12 mouse cellular contexts compared by ENCODE assay signal in genomic region chr15:79527991-79528639, GRCm38 (mm10). TPM values are rescaled to one million over a fixed set of nuclear protein-coding genes. Genes with fewer than 3 reads are reported as not detected.
A peak's percentile ranks its signal among the peaks of the same experiment; 100 is the strongest.
DNase-seq lines count a peak whose midpoint lies in the region; ATAC-seq and TF ChIP-seq lines count a peak whose summit lies in the region.
"Had no signal": no experiment of that assay in that cellular context is flagged by ENCODE, and none has a peak within 500 bp of the region (broad histone marks: within the 10 kb centered on the region; RNA-seq: fewer than 3 reads in every experiment).

No protein-coding gene starts in this region.

- H3K4me3 ChIP-seq in hindbrain, embryonic 12.5 days: no peak overlapping the region
- H3K4me3 ChIP-seq in hindbrain, embryonic 16.5 days (ENCODE audit: low read length): no peak overlapping the region
- no peak overlapping the region for H3K4me3 ChIP-seq in lung, embryonic 14.5 days (ENCODE audit: low read depth, low read length)
- H3K4me3 ChIP-seq: neural tube, embryonic 13.5 days had no signal

- no peak overlapping the region for H3K9ac ChIP-seq in hindbrain, embryonic 12.5 days
- H3K9ac ChIP-seq in hindbrain, embryonic 16.5 days (ENCODE audit: low read depth, low read length): no peak overlapping the region
- no peak overlapping the region for H3K9ac ChIP-seq in lung, embryonic 14.5 days
- H3K9ac ChIP-seq: neural tube, embryonic 13.5 days had no signal

- H3K4me1 ChIP-seq in hindbrain, embryonic 12.5 days: no peaks in the 10 kb centered on the region
- H3K4me1 ChIP-seq in hindbrain, embryonic 16.5 days (ENCODE audit: control insufficient read depth, insufficient read depth, low read depth, low read length): no peaks in the 10 kb centered on the region
- H3K4me1 ChIP-seq in lung, embryonic 14.5 days (ENCODE audit: insufficient read depth): no peaks in the 10 kb centered on the region
- H3K4me1 ChIP-seq: neural tube, embryonic 13.5 days had no signal

- H3K27ac ChIP-seq in hindbrain, embryonic 12.5 days: peak overlapping the region; percentile 23; the same call in 1 of the 2 replicates
- no peak overlapping the region for H3K27ac ChIP-seq in hindbrain, embryonic 16.5 days (ENCODE audit: low read depth, low read length)
- no peak overlapping the region for H3K27ac ChIP-seq in lung, embryonic 14.5 days (ENCODE audit: low read depth)
- H3K27ac ChIP-seq: neural tube, embryonic 13.5 days had no signal

- no peaks in the 10 kb centered on the region for H3K27me3 ChIP-seq in hindbrain, embryonic 12.5 days
- no peaks in the 10 kb centered on the region for H3K27me3 ChIP-seq in hindbrain, embryonic 16.5 days (replicated peaks; ENCODE audit: control insufficient read depth, insufficient read depth, low read length)
- H3K27me3 ChIP-seq in lung, embryonic 14.5 days (ENCODE audit: insufficient read depth, low read length): no peaks in the 10 kb centered on the region
- H3K27me3 ChIP-seq: neural tube, embryonic 13.5 days had no signal

- ATAC-seq in hindbrain, embryonic 12.5 days (ENCODE audit: low FRiP score): no peak
- no peak for ATAC-seq in hindbrain, embryonic 16.5 days
- ATAC-seq in lung, embryonic 14.5 days (ENCODE audit: insufficient read depth): no peak
- ATAC-seq in erythroid progenitor cell, adult 5-6 weeks (replicated peaks; ENCODE audit: low FRiP score, poor library complexity, severe bottlenecking): no peak

- WGBS in hindbrain, embryonic 12.5 days: 84% methylated on average over 5 of the region's 5 CpGs
- WGBS in hindbrain, embryonic 16.5 days: 77% methylated on average over 5 of the region's 5 CpGs
- WGBS in lung, embryonic 14.5 days: 57% methylated on average over 5 of the region's 5 CpGs

- peak; percentile 41 for DNase-seq in lung, embryonic 14.5 days
- DNase-seq in lung, postnatal 14 days: no peak
- peak; percentile 62 for DNase-seq in NIH3T3 (ENCODE audit: low read depth)
- DNase-seq in fat pad, adult 2 months (ENCODE audit: extremely low read depth, low read depth, low spot score): peak; percentile 93
- DNase-seq in left cerebral cortex, adult 8-10 months (ENCODE audit: low spot score in 2 of 2): no peak
- DNase-seq: gastrocnemius, postnatal 10 days had no signal

- peaks cover 73% of the 10 kb centered on the region for H3K36me3 ChIP-seq in hindbrain, embryonic 12.5 days
- H3K36me3 ChIP-seq in hindbrain, embryonic 16.5 days (ENCODE audit: control insufficient read depth, insufficient read depth, low read length): peaks cover 34% of the 10 kb centered on the region
- H3K36me3 ChIP-seq in lung, embryonic 14.5 days (ENCODE audit: insufficient read depth): peaks cover 92% of the 10 kb centered on the region

- no peak; the same call in 1 of the 2 replicates for TF ChIP-seq CTCF in lung, embryonic 14.5 days (IDR thresholded peaks at IDR 0.05; ENCODE audit: low read depth)

- H3K9me3 ChIP-seq in hindbrain, embryonic 12.5 days (replicated peaks): no peaks in the 10 kb centered on the region
- H3K9me3 ChIP-seq in hindbrain, embryonic 16.5 days (ENCODE audit: control insufficient read depth, low read length): no peaks in the 10 kb centered on the region
- H3K9me3 ChIP-seq in lung, embryonic 14.5 days (ENCODE audit: low read depth, low read length): no peaks in the 10 kb centered on the region
- H3K9me3 ChIP-seq: neural tube, embryonic 13.5 days had no signal

- H3K4me2 ChIP-seq in hindbrain, embryonic 12.5 days (replicated peaks): no peak overlapping the region
- H3K4me2 ChIP-seq in hindbrain, embryonic 16.5 days (ENCODE audit: low read length): no peak overlapping the region
- no peak overlapping the region for H3K4me2 ChIP-seq in lung, embryonic 14.5 days
- H3K4me2 ChIP-seq: neural tube, embryonic 13.5 days had no signal

RNA-seq across cellular contexts. Expression of gene Kdelr3, which starts 11.9 kb away (rescaled TPM):
- 32.2 and 39.2 TPM in 2 replicates for polyA plus RNA-seq in hindbrain, embryonic 12.5 days (2016; fragmentation: Nextera tagmentation; extraction: Ambion mirVana)
- polyA plus RNA-seq in hindbrain, embryonic 16.5 days (2015; fragmentation: Nextera tagmentation; extraction: Ambion mirVana): 11.6 and 14.2 TPM in 2 replicates
- 60.3 and 68.2 TPM in 2 replicates for polyA plus RNA-seq in lung, embryonic 14.5 days (2014; fragmentation: Nextera tagmentation; extraction: Ambion mirVana)
- total RNA-seq in erythroid progenitor cell, adult 5-6 weeks (2015; ENCODE audit: low replicate concordance): 1.1 TPM in 1 of 2 replicates, not detected in the other
- total RNA-seq in erythroid progenitor cell, adult 5-6 weeks (2017; ENCODE audit: low replicate concordance): not detected in 2 replicates
- under 1 TPM; 0.26 to 0.62 (median 0.48) TPM for total RNA-seq in left cerebral cortex, adult 8-10 months (2022)

RNA-seq across cellular contexts. Expression of gene Ddx17, which starts 18.4 kb away (rescaled TPM):
- 76.5 and 77.2 TPM in 2 replicates for polyA plus RNA-seq in hindbrain, embryonic 12.5 days (2016; fragmentation: Nextera tagmentation; extraction: Ambion mirVana)
- 42.9 and 44.6 TPM in 2 replicates for polyA plus RNA-seq in hindbrain, embryonic 16.5 days (2015; fragmentation: Nextera tagmentation; extraction: Ambion mirVana)
- polyA plus RNA-seq in lung, embryonic 14.5 days (2014; fragmentation: Nextera tagmentation; extraction: Ambion mirVana): 78.9 and 83.8 TPM in 2 replicates
- 117 and 144 TPM in 2 replicates for total RNA-seq in erythroid progenitor cell, adult 5-6 weeks (2015; ENCODE audit: low replicate concordance)
- 145 and 216 TPM in 2 replicates for total RNA-seq in erythroid progenitor cell, adult 5-6 weeks (2017; ENCODE audit: low replicate concordance)
- 100 to 1,000 TPM; 296 to 324 (median 312) TPM for total RNA-seq in left cerebral cortex, adult 8-10 months (2022)

RNA-seq across cellular contexts. Expression of gene Kcnj4, which starts 23.1 kb away (rescaled TPM):
- not detected in 2 replicates for polyA plus RNA-seq in hindbrain, embryonic 12.5 days (2016; fragmentation: Nextera tagmentation; extraction: Ambion mirVana)
- polyA plus RNA-seq in hindbrain, embryonic 16.5 days (2015; fragmentation: Nextera tagmentation; extraction: Ambion mirVana): 0.09 TPM in 1 of 2 replicates, not detected in the other
- polyA plus RNA-seq in lung, embryonic 14.5 days (2014; fragmentation: Nextera tagmentation; extraction: Ambion mirVana): not detected in 2 replicates
- not detected in 2 replicates for total RNA-seq in erythroid progenitor cell, adult 5-6 weeks (2015; ENCODE audit: low replicate concordance)
- total RNA-seq in erythroid progenitor cell, adult 5-6 weeks (2017; ENCODE audit: low replicate concordance): not detected in 2 replicates
- 100 to 1,000 TPM; 188 to 236 (median 202) TPM for total RNA-seq in left cerebral cortex, adult 8-10 months (2022)
- polyA plus RNA-seq: liver, embryonic 16.5 days; midbrain, embryonic 14.5 days; neural tube, embryonic 13.5 days had no signal

Comparison
In these comparisons a context has a peak if more than half of its experiments do, and no peak if none do; other contexts are left out.
1. DNase-seq: peak in lung, embryonic 14.5 days (single experiment), NIH3T3 (single experiment) and fat pad, adult 2 months (single experiment); none in lung, postnatal 14 days (single experiment) and left cerebral cortex, adult 8-10 months (0 of 2).